Mouse (Mus musculus) erythroblast, embryonic 14.5 days (primary cell): Measurements from ENCODE around the gene Kazald1. TPM values are rescaled to one million over a fixed set of nuclear protein-coding genes. Genes with fewer than 3 reads are reported as not detected.

Source experiments
- H3K27me3 ChIP-seq: 2 replicates; pipeline ENCODE4 v1.6.1; 2012; ENCODE audit warnings: inconsistent platforms; ENCODE audit not compliant: control insufficient read depth
- H3K36me3 ChIP-seq: 2 replicates; pipeline ENCODE4 v1.6.1; 2012; ENCODE audit warnings: mild to moderate bottlenecking, inconsistent platforms; ENCODE audit not compliant: control insufficient read depth
- H3K4me1 ChIP-seq: 2 replicates; pipeline ENCODE4 v1.6.1; 2012; ENCODE audit warnings: inconsistent platforms; ENCODE audit not compliant: control insufficient read depth
- H3K4me3 ChIP-seq: replicated peaks from 2 replicates; pipeline ENCODE3; 2012; ENCODE audit warnings: moderate library complexity, mild to moderate bottlenecking, inconsistent platforms
- H3K9me3 ChIP-seq: 2 replicates; pipeline ENCODE4 v1.6.1; 2012; ENCODE audit warnings: low read length, inconsistent platforms, mixed read lengths; ENCODE audit not compliant: control insufficient read depth
- GATA1 ChIP-seq: IDR thresholded peaks from 2 replicates; pipeline ENCODE4 v1.6.1; 2012; ENCODE audit warnings: low read length, inconsistent platforms, mixed read lengths
- TAL1 ChIP-seq: IDR thresholded peaks from 3 replicates; pipeline ENCODE4 v1.6.1; 2012; ENCODE audit warnings: low read length, inconsistent platforms, mixed read lengths
- polyA plus RNA-seq: library from polyadenylated mRNA; stranded (reverse); fragments of >175 nt; gene quantifications from 2 replicates; pipeline ENCODE4 v1.2.3, GENCODE M21; 2012

Kazald1 gene
- polyA plus RNA-seq, 1 experiment = not detected

- H3K4me1 ChIP-seq = peaks cover 44% of the 10 kb centered on the region
These were observed 17.3 kb upstream of the Kazald1 start for GRCm38 (mm10) chr19:45057724-45058112.

GRCm38 (mm10) chr19:45058113-45058839, 16.8 kb upstream of the Kazald1 start:
- Histone ChIP-seq H3K9me3 (no peaks in the 10 kb centered on the region), H3K27me3 (no peaks in the 10 kb centered on the region), H3K4me1 (peaks cover 44% of the 10 kb centered on the region), H3K4me3 (peak overlapping the region; percentile 83), H3K36me3 (no peaks in the 10 kb centered on the region)
- no peak for TF ChIP-seq GATA1
- no peak for TF ChIP-seq TAL1

More at GRCm38 (mm10) chr19:45057724-45058112, 17.3 kb upstream of the Kazald1 start:
- Histone ChIP-seq H3K36me3 (no peaks in the 10 kb centered on the region), H3K27me3 (no peaks in the 10 kb centered on the region), H3K4me3 (peak overlapping the region; percentile 83), H3K9me3 (no peaks in the 10 kb centered on the region)
- TF ChIP-seq TAL1 = no peak
- TF ChIP-seq GATA1 = no peak

GRCm38 (mm10) chr19:45058841-45059240, 16.2 kb upstream of the Kazald1 start:
- H3K4me3 ChIP-seq = peak overlapping the region; percentile 83
- peaks cover 47% of the 10 kb centered on the region for H3K4me1 ChIP-seq
- no peaks in the 10 kb centered on the region for H3K9me3 ChIP-seq
- H3K36me3 ChIP-seq = no peaks in the 10 kb centered on the region
- H3K27me3 ChIP-seq = peaks cover under 1% of the 10 kb centered on the region; the same call in 1 of the 2 replicates
- TF ChIP-seq TAL1 (no peak), GATA1 (peak; percentile 35)

- TF ChIP-seq GATA1 (peak; percentile 55), TAL1 (no peak)
- no peaks in the 10 kb centered on the region for H3K9me3 ChIP-seq
- H3K4me1 ChIP-seq = peaks cover 46% of the 10 kb centered on the region
- H3K36me3 ChIP-seq = no peaks in the 10 kb centered on the region
- peaks cover 36% of the 10 kb centered on the region for H3K27me3 ChIP-seq
- peak overlapping the region; percentile 26 for H3K4me3 ChIP-seq
These were observed 11.3 kb upstream of the Kazald1 start for GRCm38 (mm10) chr19:45063565-45064292.

- Histone ChIP-seq H3K4me1 (peaks cover 36% of the 10 kb centered on the region), H3K4me3 (no peak overlapping the region), H3K9me3 (no peaks in the 10 kb centered on the region), H3K36me3 (no peaks in the 10 kb centered on the region), H3K27me3 (peaks cover 36% of the 10 kb centered on the region)
- TF ChIP-seq TAL1 (no peak), GATA1 (no peak)
These were observed 9.8 kb upstream of the Kazald1 start for GRCm38 (mm10) chr19:45065226-45065625.

GRCm38 (mm10) chr19:45067170-45067569, 7.9 kb upstream of the Kazald1 start:
- peaks cover 34% of the 10 kb centered on the region for H3K4me1 ChIP-seq
- H3K27me3 ChIP-seq = peaks cover 36% of the 10 kb centered on the region
- no peak for TF ChIP-seq GATA1
- H3K9me3 ChIP-seq = no peaks in the 10 kb centered on the region
- no peaks in the 10 kb centered on the region for H3K36me3 ChIP-seq
- H3K4me3 ChIP-seq = no peak overlapping the region

GRCm38 (mm10) chr19:45067758-45068510, 7.1 kb upstream of the Kazald1 start:
- TF ChIP-seq GATA1 (no peak), TAL1 (no peak)
- H3K4me1 ChIP-seq = peaks cover 34% of the 10 kb centered on the region
- peaks cover 36% of the 10 kb centered on the region for H3K27me3 ChIP-seq
- H3K9me3 ChIP-seq = no peaks in the 10 kb centered on the region
- no peak overlapping the region for H3K4me3 ChIP-seq
- H3K36me3 ChIP-seq = no peaks in the 10 kb centered on the region

- H3K9me3 ChIP-seq = peaks cover 16% of the 10 kb centered on the region; the same call in 1 of the 2 replicates
- peaks cover 41% of the 10 kb centered on the region for H3K27me3 ChIP-seq
- H3K4me1 ChIP-seq = peaks cover 38% of the 10 kb centered on the region
- H3K4me3 ChIP-seq = peak overlapping the region; percentile 65
- no peaks in the 10 kb centered on the region for H3K36me3 ChIP-seq
- TF ChIP-seq GATA1 (no peak), TAL1 (no peak)
These were observed 1.0 kb upstream of the Kazald1 start for GRCm38 (mm10) chr19:45073871-45074542.
